Comparison of ENCODE assay signal across 26 mouse cellular contexts in the genomic region with DNA sequence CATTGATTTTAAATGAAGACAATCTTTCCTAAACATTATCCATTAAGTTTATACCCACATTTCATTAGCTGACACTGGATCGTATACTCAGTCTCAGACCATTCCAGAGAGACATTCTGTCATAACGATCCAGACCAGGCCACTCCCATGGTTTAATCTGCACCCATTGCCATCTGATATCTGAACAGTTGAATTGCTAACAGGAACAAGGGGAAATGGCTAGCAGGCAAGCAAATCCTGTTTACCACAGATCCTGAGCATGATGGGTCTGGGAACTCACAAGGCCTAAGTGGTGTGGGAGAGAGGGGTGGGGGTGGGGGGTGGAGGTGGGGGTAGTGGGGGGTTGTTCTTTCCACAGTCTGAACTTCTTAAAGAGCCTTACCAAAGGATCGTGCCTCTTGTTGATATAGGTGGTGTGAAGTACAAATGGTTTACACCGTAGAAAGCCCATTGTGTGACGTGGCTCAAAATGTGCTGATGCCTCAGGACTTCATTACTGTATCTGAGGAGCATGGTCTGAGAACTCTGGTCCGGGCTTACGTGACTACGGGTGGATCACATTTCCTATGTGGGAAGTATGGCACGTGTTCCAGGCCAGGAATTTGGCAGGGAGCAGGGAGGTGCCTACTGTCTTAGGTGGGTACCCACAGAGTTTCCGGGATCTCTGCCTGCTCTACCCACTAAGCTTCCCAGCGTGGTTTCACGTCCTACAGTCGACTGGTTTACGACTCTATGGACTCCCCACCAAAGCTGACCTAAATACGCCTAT. TPM values are rescaled to one million over a fixed set of nuclear protein-coding genes. Genes with fewer than 3 reads are reported as not detected.
A peak's percentile ranks its signal among the peaks of the same experiment; 100 is the strongest.
DNase-seq lines count a peak whose midpoint lies in the region; ATAC-seq and TF ChIP-seq lines count a peak whose summit lies in the region.
"Had no signal": no experiment of that assay in that cellular context is flagged by ENCODE, and none has a peak within 500 bp of the region (broad histone marks: within the 10 kb centered on the region; RNA-seq: fewer than 3 reads in every experiment).

No protein-coding gene starts in this region.

- DNase-seq in lung, postnatal 0 days (ENCODE audit: low spot score), result no peak
- no peak for DNase-seq in lung, adult 2 months
- DNase-seq in ES-E14 (ENCODE audit: low read depth, low spot score), result no peak
- DNase-seq in lung, postnatal 25 days (ENCODE audit: low spot score), result peak; percentile 63
- DNase-seq in embryo, embryonic 11 days, result no peak
- no peak for DNase-seq in kidney, adult 2 months
- DNase-seq: adrenal gland, postnatal 10 days; adrenal gland, postnatal 36 days; cerebellum, adult 18-20 months; cerebellum, adult 9-10 months; cerebellum, postnatal 14 days; forebrain, postnatal 0 days; gastrocnemius, postnatal 25 days; heart, adult 18-20 months; heart, postnatal 10 days; heart, postnatal 36 days had no signal

- H3K9ac ChIP-seq in lung, postnatal 0 days (replicated peaks; ENCODE audit: low read depth), result no peak overlapping the region
- no peak overlapping the region; the same call in 1 of the 2 replicates for H3K9ac ChIP-seq in ES-E14 (ENCODE audit: insufficient read depth, low read depth, low read length, poor library complexity, severe bottlenecking)
- H3K9ac ChIP-seq: embryonic facial prominence, embryonic 12.5 days; embryonic facial prominence, embryonic 15.5 days; forebrain, postnatal 0 days; heart, embryonic 12.5 days; heart, embryonic 15.5 days; hindbrain, embryonic 13.5 days had no signal

- no peaks in the 10 kb centered on the region for H3K4me1 ChIP-seq in lung, postnatal 0 days (ENCODE audit: insufficient read depth, low read depth, low read length)
- peaks cover 4% of the 10 kb centered on the region; the same call in 1 of the 2 replicates for H3K4me1 ChIP-seq in lung, adult 2 months (ENCODE audit: control insufficient read depth, insufficient read depth, low read length)
- peaks cover 13 to 29% of the 10 kb centered on the region in 2 experiments for H3K4me1 ChIP-seq in ES-E14 (ENCODE audit: control insufficient read depth in 2 of 2, insufficient read depth in 2 of 2, low read length in 2 of 2, poor library complexity in 1 of 2)
- H3K4me1 ChIP-seq in kidney, adult 2 months (ENCODE audit: control insufficient read depth, insufficient read depth, low read length), result no peaks in the 10 kb centered on the region
- H3K4me1 ChIP-seq: embryonic facial prominence, embryonic 12.5 days; heart, embryonic 12.5 days; heart, embryonic 15.5 days; hindbrain, embryonic 13.5 days had no signal

- H3K27ac ChIP-seq in lung, postnatal 0 days (ENCODE audit: low read length), result no peak overlapping the region
- H3K27ac ChIP-seq in ES-E14 (ENCODE audit: insufficient read depth, low read depth, low read length, poor library complexity, severe bottlenecking), result peak overlapping the region; percentile 37
- no peak overlapping the region for H3K27ac ChIP-seq in kidney, adult 2 months (ENCODE audit: insufficient read depth, low read depth, low read length)
- H3K27ac ChIP-seq: embryonic facial prominence, embryonic 12.5 days; embryonic facial prominence, embryonic 15.5 days; heart, embryonic 15.5 days; hindbrain, embryonic 10.5 days; hindbrain, embryonic 13.5 days had no signal

- ATAC-seq in lung, postnatal 0 days, result peak; percentile 65
- ATAC-seq: activated CD4-positive, CD25-positive, alpha-beta regulatory T cell, adult 4 months; forebrain, embryonic 14.5 days; forebrain, postnatal 0 days; hindbrain, embryonic 16.5 days; inflammation-experienced regulatory T-cells, adult 6 months had no signal

- no peak overlapping the region for H3K4me2 ChIP-seq in lung, postnatal 0 days (replicated peaks; ENCODE audit: low read depth, low read length)
- H3K4me2 ChIP-seq: embryonic facial prominence, embryonic 12.5 days; embryonic facial prominence, embryonic 15.5 days; heart, embryonic 12.5 days; heart, embryonic 15.5 days; hindbrain, embryonic 13.5 days had no signal

- no peaks in the 10 kb centered on the region for H3K27me3 ChIP-seq in lung, postnatal 0 days (replicated peaks; ENCODE audit: insufficient read depth, low read length)
- H3K27me3 ChIP-seq in kidney, adult 2 months (replicated peaks; ENCODE audit: control insufficient read depth, insufficient read depth, low read length), result no peaks in the 10 kb centered on the region
- H3K27me3 ChIP-seq: embryonic facial prominence, embryonic 12.5 days; embryonic facial prominence, embryonic 15.5 days; heart, embryonic 12.5 days; heart, embryonic 15.5 days; hindbrain, embryonic 13.5 days had no signal

- no peak for TF ChIP-seq CTCF in lung, postnatal 0 days (IDR thresholded peaks at IDR 0.05)
- TF ChIP-seq CTCF in lung, adult 2 months (IDR thresholded peaks at IDR 0.05; ENCODE audit: insufficient read depth, low read length), result no peak
- TF ChIP-seq CTCF in kidney, adult 2 months (conservative IDR thresholded peaks at IDR 0.05; ENCODE audit: insufficient read depth, insufficient read length, low read depth, low read length), result no peak

- in situ Hi-C loops in ES-E14 (cut with MboI; ENCODE audit: low sequenced_read_pairs in 2 of 2, unreplicated experiment in 2 of 2), result no loop called here

- TF ChIP-seq POLR2A in lung, adult 2 months (IDR thresholded peaks at IDR 0.05; ENCODE audit: borderline replicate concordance, extremely low read depth, low read depth, low read length), result no peak
- no peak for TF ChIP-seq POLR2A in kidney, adult 2 months (IDR thresholded peaks at IDR 0.05; ENCODE audit: low read depth, low read length)

- no peaks in the 10 kb centered on the region for H3K9me3 ChIP-seq in lung, postnatal 0 days (ENCODE audit: low read length)
- no peaks in the 10 kb centered on the region for H3K9me3 ChIP-seq in ES-E14 (ENCODE audit: control insufficient read depth, insufficient read depth, low read depth, low read length)
- H3K9me3 ChIP-seq: embryonic facial prominence, embryonic 12.5 days; embryonic facial prominence, embryonic 15.5 days; heart, embryonic 12.5 days; heart, embryonic 15.5 days; hindbrain, embryonic 10.5 days; hindbrain, embryonic 13.5 days had no signal

- H3K36me3 ChIP-seq in lung, postnatal 0 days (ENCODE audit: insufficient read depth, low read length), result no peaks in the 10 kb centered on the region
- no peaks in the 10 kb centered on the region for H3K36me3 ChIP-seq in ES-E14 (ENCODE audit: control insufficient read depth, insufficient read depth, low read length, poor library complexity, severe bottlenecking)
- no peaks in the 10 kb centered on the region for H3K36me3 ChIP-seq in kidney, adult 2 months (ENCODE audit: control insufficient read depth, insufficient read depth, low read length)
- H3K36me3 ChIP-seq: embryonic facial prominence, embryonic 12.5 days; embryonic facial prominence, embryonic 15.5 days; heart, embryonic 12.5 days; heart, embryonic 15.5 days; hindbrain, embryonic 10.5 days; hindbrain, embryonic 13.5 days had no signal

- 68% methylated on average over 15 of the region's 15 CpGs for WGBS in lung, postnatal 0 days
- WGBS in lung, adult 2 months, result 64% methylated on average over 15 of the region's 15 CpGs
- WGBS in kidney, adult 2 months, result 74% methylated on average over 15 of the region's 15 CpGs

- no peak overlapping the region for H3K4me3 ChIP-seq in lung, postnatal 0 days (ENCODE audit: low read depth, low read length)
- no peak overlapping the region for H3K4me3 ChIP-seq in lung, adult 2 months (replicated peaks; ENCODE audit: extremely low read depth, low read depth, low read length)
- no peak overlapping the region for H3K4me3 ChIP-seq in ES-E14 (ENCODE audit: insufficient read depth in 1 of 2, low read depth in 1 of 2, low read length in 2 of 2, poor library complexity in 1 of 2, severe bottlenecking in 1 of 2)
- no peak overlapping the region for H3K4me3 ChIP-seq in kidney, adult 2 months (ENCODE audit: insufficient read depth, low read depth, low read length)
- H3K4me3 ChIP-seq: embryonic facial prominence, embryonic 12.5 days; embryonic facial prominence, embryonic 15.5 days; heart, embryonic 12.5 days; heart, embryonic 15.5 days; hindbrain, embryonic 10.5 days; hindbrain, embryonic 13.5 days had no signal

- peak; percentile 19; the same call in 1 of the 2 replicates for TF ChIP-seq EP300 in lung, postnatal 0 days (IDR thresholded peaks at IDR 0.05)

TF ChIP-seq in ES-E14, 5 proteins besides CTCF, POLR2A, EP300 and RAD21:
- TF ChIP-seq MAFK (IDR thresholded peaks at IDR 0.05; ENCODE audit: insufficient read depth, low read depth, low read length) (no peak), HCFC1 (IDR thresholded peaks at IDR 0.05; ENCODE audit: borderline replicate concordance, insufficient read depth, low read length) (no peak), ZC3H11A (IDR thresholded peaks at IDR 0.05; ENCODE audit: borderline replicate concordance, low read depth, low read length) (no peak), CHD2 (IDR thresholded peaks at IDR 0.05; ENCODE audit: low read depth, low read length) (no peak), ZNF384 (IDR thresholded peaks at IDR 0.05; ENCODE audit: low read depth, low read length) (no peak)

RNA-seq across cellular contexts. Expression of a gene that starts 8.5 kb away (rescaled TPM):
- polyA plus RNA-seq in lung, postnatal 0 days (2015; fragmentation: Nextera tagmentation; extraction: Ambion mirVana), result 23.0 and 23.1 TPM in 2 replicates
- polyA plus RNA-seq in lung, adult 2 months (2012; rRNA removed), result 215 and 250 TPM in 2 replicates
- 39.8 and 56.3 TPM in 2 replicates for total RNA-seq in ES-E14 (2012; rRNA removed)
- 44.6 and 53.2 TPM in 2 replicates for polyA plus RNA-seq in kidney, adult 2 months (2012; rRNA removed)

RNA-seq across cellular contexts. Expression of a gene that starts 9.8 kb away (rescaled TPM):
- 114 and 135 TPM in 2 replicates for polyA plus RNA-seq in lung, postnatal 0 days (2015; fragmentation: Nextera tagmentation; extraction: Ambion mirVana)
- polyA plus RNA-seq in lung, adult 2 months (2012; rRNA removed), result 46.8 and 69.6 TPM in 2 replicates
- 98.8 and 99.2 TPM in 2 replicates for total RNA-seq in ES-E14 (2012; rRNA removed)
- 17.5 and 19.5 TPM in 2 replicates for polyA plus RNA-seq in kidney, adult 2 months (2012; rRNA removed)

RNA-seq across cellular contexts. Expression of a gene that starts 25.1 kb away (rescaled TPM):
- 25.3 and 27.7 TPM in 2 replicates for polyA plus RNA-seq in lung, postnatal 0 days (2015; fragmentation: Nextera tagmentation; extraction: Ambion mirVana)
- polyA plus RNA-seq in lung, adult 2 months (2012; rRNA removed), result 39.3 and 53.9 TPM in 2 replicates
- 45.9 and 78.1 TPM in 2 replicates for total RNA-seq in ES-E14 (2012; rRNA removed)
- 30.7 and 32.6 TPM in 2 replicates for polyA plus RNA-seq in kidney, adult 2 months (2012; rRNA removed)

RNA-seq across cellular contexts. Expression of a gene that starts 48.4 kb away (rescaled TPM):
- polyA plus RNA-seq in lung, postnatal 0 days (2015; fragmentation: Nextera tagmentation; extraction: Ambion mirVana), result 24.2 and 24.6 TPM in 2 replicates
- polyA plus RNA-seq in lung, adult 2 months (2012; rRNA removed), result 29.1 and 34.8 TPM in 2 replicates
- total RNA-seq in ES-E14 (2012; rRNA removed), result 23.2 and 23.4 TPM in 2 replicates
- polyA plus RNA-seq in kidney, adult 2 months (2012; rRNA removed), result 41.7 and 45.4 TPM in 2 replicates

RNA-seq across cellular contexts. Expression of a gene that starts 52.5 kb away (rescaled TPM):
- polyA plus RNA-seq in lung, postnatal 0 days (2015; fragmentation: Nextera tagmentation; extraction: Ambion mirVana), result 5.5 and 5.8 TPM in 2 replicates
- 7.1 and 9.0 TPM in 2 replicates for polyA plus RNA-seq in lung, adult 2 months (2012; rRNA removed)
- 2.9 and 3.1 TPM in 2 replicates for total RNA-seq in ES-E14 (2012; rRNA removed)
- polyA plus RNA-seq in kidney, adult 2 months (2012; rRNA removed), result 25.9 and 26.3 TPM in 2 replicates
- polyA plus RNA-seq: activated CD4-positive, CD25-positive, alpha-beta regulatory T cell, adult 4 months had no signal
